Mouse (Mus musculus): Measurements from ENCODE around the gene Ncan.

- TF ChIP-seq CTCF (IDR thresholded peaks at IDR 0.05; ENCODE audit: extremely low read depth, insufficient read depth, insufficient read length, insufficient replicate concordance) (no peak), POLR2A (IDR thresholded peaks at IDR 0.05; ENCODE audit: low read depth, low read length) (no peak)
Observed at GRCm38 (mm10) chr8:70100241-70100640, 20.4 kb downstream of the Ncan start.
